Mouse (Mus musculus) T-cell, adult 66 days (primary cell): ENCODE measurements around the gene Cybrd1. TPM values are rescaled to one million over a fixed set of nuclear protein-coding genes. Genes with fewer than 3 reads are reported as not detected.

Experiments
- total RNA-seq, 2 experiments: library from RNA; stranded (reverse); gene quantifications; 3 replicates in 1 of 2; 4 replicates in 1 of 2; pipeline ENCODE4 v1.2.4; 2023

The Cybrd1 gene
- total RNA-seq = under 1 TPM; 0.44 to 0.47 TPM

DNA sequence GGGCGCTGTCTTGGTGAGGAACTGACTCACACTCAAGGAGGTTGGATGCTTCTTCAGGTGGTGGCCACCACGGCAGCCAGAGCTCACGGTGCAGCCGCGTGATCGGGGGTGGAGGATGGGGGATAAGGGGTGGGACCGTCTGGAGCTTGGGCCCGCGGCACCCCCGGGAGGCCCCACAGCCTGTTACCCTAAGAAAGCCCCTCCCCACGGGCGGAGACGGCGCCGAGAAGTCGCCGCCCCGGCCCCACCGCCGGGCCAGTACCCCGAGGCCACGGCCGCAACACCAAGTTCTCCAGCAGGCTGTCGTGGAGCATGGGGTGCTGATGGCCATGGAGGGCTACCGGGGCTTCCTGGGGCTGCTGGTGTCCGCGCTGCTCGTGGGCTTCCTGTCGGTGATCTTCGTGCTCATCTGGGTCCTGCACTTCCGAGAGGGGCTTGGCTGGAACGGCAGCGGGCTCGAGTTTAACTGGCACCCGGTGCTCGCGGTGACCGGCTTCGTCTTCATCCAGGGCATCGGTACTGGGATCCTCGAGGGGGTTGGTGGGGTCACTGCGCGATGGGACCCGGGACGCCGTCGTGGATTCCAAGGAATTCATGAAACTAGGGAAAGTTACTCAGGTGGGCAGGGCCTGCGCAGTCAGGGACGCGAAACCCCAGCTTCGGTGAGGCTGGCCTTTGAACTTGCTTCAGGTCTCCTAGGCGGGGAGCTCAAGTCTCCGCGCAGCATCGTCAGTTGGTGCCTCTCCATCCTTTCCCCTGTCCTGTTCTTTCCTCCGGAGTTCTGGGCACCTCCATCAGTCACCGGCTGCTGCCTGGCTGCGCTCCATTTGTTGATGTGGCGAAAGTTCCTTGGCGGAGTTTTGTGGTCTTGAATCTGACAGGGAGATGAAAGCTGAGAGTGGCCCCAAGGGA is at the start of gene Cybrd1:
Cybrd1 (plus strand) TSS at position 127 of the 912 bp plus-strand sequence.

Other genes starting within 250 kb of the Cybrd1 start
- 10 to 100 TPM; 20.9 to 24.2 TPM for gene Dcaf17, start 62.6 kb upstream of the Cybrd1 start, total RNA-seq
- 10 to 100 TPM; 41.7 to 45.7 TPM for gene Mettl8, start 62.3 kb upstream of the Cybrd1 start, total RNA-seq
- 10 to 100 TPM; 63.8 to 69.8 TPM for gene Dync1i2, start 93.8 kb downstream of the Cybrd1 start, total RNA-seq
- gene Slc25a12, start 249.8 kb downstream of the Cybrd1 start, total RNA-seq = 10 to 100 TPM; 63.1 to 76.2 TPM